Mouse (Mus musculus) hindbrain, embryonic 14.5 days (tissue): ENCODE data around the gene Tecr. TPM values are rescaled to one million over a fixed set of nuclear protein-coding genes. Genes with fewer than 3 reads are reported as not detected.
A peak's percentile ranks its signal among the peaks of the same experiment; 100 is the strongest.

Experiments used
- ATAC-seq: fragments of 200-750 bp; cut with Nextera tagmentation; 2 replicates; pipeline ENCODE4 v1.8.0; 2017; ENCODE audit warnings: moderate number of reproducible peaks, mild to moderate bottlenecking, moderate TSS enrichment, moderate library complexity; ENCODE audit not compliant: low FRiP score
- DNase-seq: peaks from one replicate; pipeline ENCODE4 v3.0.0-alpha.2; 2015; ENCODE audit warnings: low spot score
- H3K27ac ChIP-seq: fragments of 300-500 bp; sonication (generic); 2 replicates; pipeline ENCODE4 v1.5.1; 2014; ENCODE audit warnings: mild to moderate bottlenecking, moderate library complexity
- H3K27me3 ChIP-seq: fragments of 300-500 bp; sonication (generic); 2 replicates; pipeline ENCODE4 v1.6.1; 2014; ENCODE audit warnings: mild to moderate bottlenecking, low read length, mixed read lengths; ENCODE audit not compliant: control insufficient read depth, insufficient read depth
- H3K36me3 ChIP-seq: fragments of 300-500 bp; sonication (generic); replicated peaks from 2 replicates; pipeline ENCODE4 v1.6.1; 2014; ENCODE audit not compliant: control insufficient read depth, insufficient read depth
- H3K4me1 ChIP-seq: fragments of 300-500 bp; sonication (generic); replicated peaks from 2 replicates; pipeline ENCODE4 v1.6.1; 2014; ENCODE audit warnings: antibody characterized with exemption, low read length, mixed read lengths; ENCODE audit not compliant: control insufficient read depth, insufficient read depth
- H3K4me2 ChIP-seq: fragments of 300-500 bp; sonication (generic); replicated peaks from 2 replicates; pipeline ENCODE4 v1.6.1; 2014; ENCODE audit warnings: mild to moderate bottlenecking, moderate library complexity
- H3K4me3 ChIP-seq: fragments of 300-500 bp; sonication (generic); replicated peaks from 2 replicates; pipeline ENCODE4 v1.5.1; 2014; ENCODE audit warnings: mild to moderate bottlenecking, low read length
- H3K9ac ChIP-seq: fragments of 300-500 bp; sonication (generic); 2 replicates; pipeline ENCODE4 v1.6.1; 2014
- H3K9me3 ChIP-seq: fragments of 300-500 bp; sonication (generic); 2 replicates; pipeline ENCODE4 v1.6.1; 2016; ENCODE audit warnings: low read length; ENCODE audit not compliant: control insufficient read depth
- WGBS: fragments of 180-500 bp; shearing (Covaris S2); extraction: QIAGEN DNeasy Blood & Tissue Kit; methylation state at CpG from one replicate; pipeline ENCODE4 v1.1.7; 2014; 5-methylcytosine and 5-hydroxymethylcytosine counted together
- polyA plus RNA-seq: library from polyadenylated mRNA; unstranded; fragments of >200 nt; fragmentation: Nextera tagmentation; extraction: Ambion mirVana; gene quantifications from 2 replicates; pipeline ENCODE4 v1.2.1, GENCODE M21; 2014

The Tecr gene
- polyA plus RNA-seq, 1 experiment from 2014 or later: 1,444 TPM

DNA sequence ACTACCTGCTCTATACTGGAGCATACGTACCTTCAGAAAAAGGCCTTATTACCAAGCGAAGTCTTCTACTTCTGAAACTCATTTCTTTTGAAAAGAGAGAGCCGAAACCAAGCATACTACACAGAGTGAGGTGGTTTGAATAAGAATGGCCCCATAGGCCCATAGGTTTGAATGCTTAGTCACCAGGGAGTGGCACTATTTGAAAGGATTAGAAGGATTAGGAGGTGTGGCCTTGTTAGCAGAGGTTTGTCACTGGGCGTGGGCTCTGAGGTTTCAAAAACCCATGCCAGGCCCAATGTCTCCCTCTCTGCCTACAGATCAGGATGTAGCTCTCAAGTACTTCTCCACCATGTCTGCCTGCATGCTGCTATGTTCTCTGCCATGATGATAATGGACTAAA is 40.3 kb upstream of the Tecr start:
- Histone ChIP-seq H3K9me3 (no peaks in the 10 kb centered on the region), H3K4me1 (peaks cover 1% of the 10 kb centered on the region; the same call in 1 of the 2 replicates), H3K4me3 (no peak overlapping the region), H3K36me3 (no peaks in the 10 kb centered on the region), H3K9ac (no peak overlapping the region), H3K4me2 (no peak overlapping the region), H3K27ac (no peak overlapping the region), H3K27me3 (no peaks in the 10 kb centered on the region)
- 97% methylated on average over 4 of the region's 4 CpGs for WGBS
- DNase-seq (no peak), ATAC-seq (no peak)

DNA sequence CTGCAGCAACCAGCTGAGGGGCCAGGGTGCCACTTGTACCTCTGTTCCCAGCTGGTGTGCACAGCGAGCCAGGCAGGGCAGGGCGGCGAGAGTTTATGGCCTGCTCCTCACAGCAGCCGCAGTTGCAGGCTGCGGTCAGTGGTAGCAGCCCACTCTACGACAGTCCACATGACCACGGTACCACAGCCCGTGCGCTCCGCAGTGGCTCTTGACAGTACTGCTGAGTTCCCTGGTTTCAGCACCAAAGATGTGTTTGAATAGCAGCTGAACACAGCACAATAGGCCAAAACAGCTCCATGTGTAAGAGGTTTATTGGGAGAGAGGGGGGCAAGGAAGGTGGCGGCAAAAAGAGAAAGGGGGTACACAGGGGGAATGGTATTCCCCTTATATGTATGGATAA is 39.7 kb upstream of the Tecr start:
- 97% methylated on average over 11 of the region's 11 CpGs for WGBS
- ATAC-seq (no peak), DNase-seq (no peak)
- Histone ChIP-seq H3K27me3 (no peaks in the 10 kb centered on the region), H3K4me1 (no peaks in the 10 kb centered on the region), H3K9me3 (no peaks in the 10 kb centered on the region), H3K9ac (no peak overlapping the region), H3K36me3 (no peaks in the 10 kb centered on the region), H3K27ac (no peak overlapping the region), H3K4me3 (no peak overlapping the region), H3K4me2 (no peak overlapping the region)

DNA sequence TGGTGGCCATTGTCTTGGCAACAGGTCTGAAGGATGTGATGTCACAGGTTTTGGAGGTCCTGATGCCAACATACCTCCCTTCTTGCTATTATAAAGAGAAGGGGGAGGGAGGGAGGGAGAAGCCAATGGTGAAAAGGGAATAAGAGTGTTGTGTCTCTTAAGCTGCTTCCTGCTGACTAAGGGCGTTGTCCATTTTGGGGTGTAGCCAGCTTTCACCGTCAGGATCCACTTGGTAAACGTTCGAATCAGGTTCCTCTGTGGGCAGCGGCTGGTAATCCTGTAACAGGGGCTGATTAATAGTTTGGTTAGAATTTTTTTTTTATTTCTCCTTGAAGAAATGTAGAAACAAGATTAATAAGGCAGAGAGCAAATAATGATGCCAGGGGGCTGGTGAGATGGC is 31.9 kb upstream of the Tecr start:
- Histone ChIP-seq H3K36me3 (no peaks in the 10 kb centered on the region), H3K9ac (no peak overlapping the region), H3K4me1 (no peaks in the 10 kb centered on the region), H3K4me3 (no peak overlapping the region), H3K9me3 (0 out of 2 replicates have a peak, but pooled peaks cover 4% of the 10 kb centered on the region), H3K27me3 (no peaks in the 10 kb centered on the region), H3K4me2 (no peak overlapping the region), H3K27ac (no peak overlapping the region)
- ATAC-seq: no peak
- WGBS: 80% methylated on average over 5 of the region's 5 CpGs
- DNase-seq: no peak

DNA sequence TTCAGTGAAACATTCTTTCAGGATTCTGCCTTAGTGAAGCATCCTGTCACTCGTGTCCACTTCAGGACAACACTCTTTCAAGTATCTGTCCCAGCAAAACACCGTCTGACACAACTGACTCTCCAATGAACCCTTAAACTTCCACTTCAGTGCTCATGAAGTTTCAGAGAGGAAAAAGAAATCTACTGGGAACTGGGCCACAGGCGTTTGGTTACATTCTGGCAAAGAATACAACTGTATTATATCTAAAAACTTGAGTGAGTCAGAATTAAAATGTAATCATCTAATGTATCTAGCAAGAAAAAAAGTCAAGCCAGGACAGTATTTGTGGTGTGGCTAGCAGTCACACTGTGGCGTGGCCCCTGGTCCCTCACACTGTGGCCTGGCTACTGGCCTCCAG is 31.1 kb upstream of the Tecr start:
- H3K4me3 ChIP-seq: no peak overlapping the region
- H3K27me3 ChIP-seq: no peaks in the 10 kb centered on the region
- WGBS: 80% methylated on average over 4 of the region's 4 CpGs
- no peak overlapping the region for H3K9ac ChIP-seq
- no peaks in the 10 kb centered on the region for H3K36me3 ChIP-seq
- H3K4me1 ChIP-seq: no peaks in the 10 kb centered on the region
- no peak overlapping the region for H3K27ac ChIP-seq
- H3K4me2 ChIP-seq: no peak overlapping the region
- DNase-seq: no peak
- H3K9me3 ChIP-seq: 0 out of 2 replicates have a peak, but pooled peaks cover 4% of the 10 kb centered on the region
- no peak for ATAC-seq

DNA sequence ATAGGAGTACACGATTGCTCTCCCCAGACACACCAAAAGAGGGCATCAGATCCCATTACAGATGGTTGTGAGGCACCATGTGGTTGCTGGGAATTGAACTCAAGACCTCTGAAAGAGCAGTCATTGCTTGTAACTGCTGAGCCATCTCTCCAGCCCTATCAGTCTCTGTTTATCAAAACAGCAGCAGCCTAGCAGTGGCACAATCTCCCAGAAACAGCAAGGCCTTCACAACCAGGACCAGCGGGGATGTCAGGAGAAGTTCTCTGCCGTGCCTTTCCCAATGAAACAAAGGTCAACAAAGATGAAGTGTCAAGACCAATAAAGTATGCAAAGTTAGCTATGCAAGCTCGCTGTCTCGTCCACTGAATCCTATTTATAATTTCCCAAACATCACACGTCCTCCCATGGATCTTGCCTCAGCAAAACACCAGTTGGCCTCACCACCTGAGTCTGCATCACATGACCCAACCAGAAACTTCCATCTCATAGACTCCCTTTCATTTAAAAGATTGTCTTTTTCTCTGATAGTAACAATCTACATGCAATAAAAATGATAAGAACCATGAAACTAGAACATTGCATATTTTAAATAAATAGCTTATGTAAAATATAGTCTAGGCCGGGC is 24.4 kb upstream of the Tecr start:
- Histone ChIP-seq H3K36me3 (no peaks in the 10 kb centered on the region), H3K9me3 (0 out of 2 replicates have a peak, but pooled peaks cover 4% of the 10 kb centered on the region), H3K27me3 (no peaks in the 10 kb centered on the region), H3K4me1 (no peaks in the 10 kb centered on the region), H3K27ac (no peak overlapping the region), H3K4me2 (no peak overlapping the region), H3K9ac (no peak overlapping the region), H3K4me3 (no peak overlapping the region)
- WGBS: 91% methylated on average over 7 of the region's 7 CpGs
- no peak for ATAC-seq
- no peak for DNase-seq

DNA sequence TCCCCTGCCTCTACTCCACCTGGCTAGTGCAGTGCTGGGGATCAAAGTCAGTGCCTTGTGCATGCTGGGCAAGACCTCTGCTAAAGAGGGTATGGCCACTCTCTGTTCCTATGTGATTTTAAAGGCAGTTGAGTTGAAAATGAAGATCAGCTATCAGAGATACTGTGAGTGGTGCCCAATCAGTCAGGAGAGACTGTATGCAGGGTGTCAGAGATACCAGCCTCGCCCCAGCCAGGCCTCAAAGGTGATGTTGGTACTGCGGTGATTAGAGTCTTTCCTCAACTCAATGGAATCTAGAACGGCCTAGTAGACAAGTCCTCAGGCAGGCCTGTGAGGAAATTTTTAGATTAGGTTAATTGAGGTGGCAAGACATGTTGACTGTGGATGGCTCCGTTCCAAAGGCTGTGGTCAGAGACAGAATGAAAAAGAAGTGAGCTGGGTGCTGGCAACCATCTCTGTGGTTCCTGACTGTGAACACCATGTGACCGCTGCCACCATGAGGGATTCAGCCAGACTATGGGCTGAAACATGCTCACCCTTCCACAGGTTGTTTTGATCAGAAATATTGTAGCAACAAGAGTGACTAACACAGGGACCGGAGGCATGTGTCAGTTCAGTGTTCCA is 18.0 kb upstream of the Tecr start:
- no peaks in the 10 kb centered on the region for H3K4me1 ChIP-seq
- no peak overlapping the region for H3K9ac ChIP-seq
- H3K27ac ChIP-seq: no peak overlapping the region
- no peak overlapping the region for H3K4me3 ChIP-seq
- ATAC-seq (no peak), DNase-seq (no peak)
- H3K4me2 ChIP-seq: no peak overlapping the region
- H3K27me3 ChIP-seq: no peaks in the 10 kb centered on the region
- H3K36me3 ChIP-seq: no peaks in the 10 kb centered on the region
- 93% methylated on average over 6 of the region's 6 CpGs for WGBS
- H3K9me3 ChIP-seq: no peaks in the 10 kb centered on the region

DNA sequence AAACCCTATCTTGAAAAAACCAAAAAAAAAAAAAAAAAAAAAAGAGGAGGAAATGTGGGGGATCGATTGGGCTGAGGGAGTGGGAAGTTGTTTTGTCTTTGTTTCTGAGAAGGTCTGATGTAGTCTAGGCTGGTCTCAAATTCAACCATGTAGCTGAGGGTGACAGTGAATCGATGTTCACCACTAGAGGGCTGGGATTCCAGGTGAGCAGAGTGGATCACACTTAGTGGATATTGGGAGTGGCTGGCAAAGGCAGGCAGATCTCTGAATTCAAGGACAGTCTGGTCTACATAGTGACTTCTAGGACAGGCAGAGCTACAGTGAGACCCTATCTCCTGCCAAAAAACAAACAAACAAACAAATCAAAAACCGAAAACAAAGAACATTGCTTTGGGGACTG is 17.0 kb upstream of the Tecr start:
- no peak for ATAC-seq
- Histone ChIP-seq H3K36me3 (no peaks in the 10 kb centered on the region), H3K27ac (no peak overlapping the region), H3K9ac (no peak overlapping the region), H3K27me3 (no peaks in the 10 kb centered on the region), H3K4me3 (no peak overlapping the region), H3K4me1 (no peaks in the 10 kb centered on the region), H3K9me3 (no peaks in the 10 kb centered on the region), H3K4me2 (no peak overlapping the region)
- DNase-seq: peak; percentile 70
- 34% methylated on average over 3 of the region's 3 CpGs for WGBS

DNA sequence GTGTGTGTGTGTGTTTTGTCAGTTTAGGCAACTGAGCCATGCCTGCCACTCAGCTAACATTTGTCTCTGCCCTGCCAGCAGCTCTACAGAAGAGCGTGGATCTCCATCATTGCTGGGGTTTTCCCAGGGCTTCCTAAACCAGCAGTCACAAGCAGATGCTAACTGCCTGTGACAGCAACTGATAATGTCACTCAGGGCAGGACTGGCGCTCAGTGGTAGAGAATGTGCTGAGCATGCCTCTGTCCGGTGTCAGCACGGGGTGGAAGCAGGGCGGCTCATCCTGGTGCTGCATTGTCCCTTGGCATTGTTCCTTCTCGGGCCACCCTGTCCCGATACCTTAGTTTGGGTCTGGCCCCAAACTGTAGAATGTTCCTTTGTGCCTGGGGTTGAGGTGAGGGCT is 15.8 kb upstream of the Tecr start:
- 91% methylated on average over 7 of the region's 7 CpGs for WGBS
- Histone ChIP-seq H3K4me3 (no peak overlapping the region), H3K4me2 (no peak overlapping the region), H3K9me3 (no peaks in the 10 kb centered on the region), H3K4me1 (no peaks in the 10 kb centered on the region), H3K27ac (no peak overlapping the region), H3K36me3 (no peaks in the 10 kb centered on the region), H3K9ac (no peak overlapping the region), H3K27me3 (no peaks in the 10 kb centered on the region)
- ATAC-seq (no peak), DNase-seq (no peak)

DNA sequence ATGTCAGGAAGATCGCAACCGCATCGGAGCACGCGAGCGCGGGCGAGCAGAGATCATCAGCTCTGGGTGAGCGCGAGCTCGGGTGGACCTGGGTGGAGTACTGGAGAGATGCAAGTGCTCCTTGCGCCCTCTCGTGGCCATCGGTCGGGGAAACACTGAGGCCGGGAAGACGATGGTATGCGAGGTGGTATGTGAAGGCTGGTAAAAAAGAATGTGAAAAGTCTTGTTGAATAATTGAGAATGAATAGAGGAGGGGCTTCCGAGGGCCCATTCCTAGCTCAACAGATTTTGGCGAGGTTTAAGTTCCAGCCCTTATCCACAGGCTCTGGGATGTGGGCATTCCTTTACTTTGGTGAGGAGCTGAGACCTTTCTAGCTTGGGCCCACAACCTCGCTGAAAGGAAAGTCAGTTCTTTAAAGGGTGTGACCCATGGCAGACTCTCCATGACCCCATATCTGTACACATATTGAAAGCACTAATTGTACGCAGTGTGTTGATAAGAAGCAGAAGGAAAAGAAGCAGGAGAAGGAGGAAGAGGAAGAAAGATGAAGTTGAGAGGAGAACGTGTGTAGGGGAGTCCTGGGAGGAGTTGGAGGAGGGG is 14.7 kb upstream of the Tecr start:
- Histone ChIP-seq H3K4me2 (peak overlapping the region; percentile 70), H3K4me3 (peak overlapping the region; percentile 36), H3K4me1 (no peaks in the 10 kb centered on the region), H3K27me3 (no peaks in the 10 kb centered on the region), H3K36me3 (no peaks in the 10 kb centered on the region), H3K9me3 (no peaks in the 10 kb centered on the region), H3K9ac (peak overlapping the region; percentile 66), H3K27ac (0 out of 2 replicates have a peak overlapping the region, but pooled peaks have one; percentile 6)
- DNase-seq (peak; percentile 88), ATAC-seq (peak; percentile 93)
- WGBS: 10% methylated on average over 23 of the region's 23 CpGs
